8 mouse cellular contexts compared by ENCODE assay signal in genomic region chr7:75848115-75848775, GRCm38 (mm10). TPM values are rescaled to one million over a fixed set of nuclear protein-coding genes. Genes with fewer than 3 reads are reported as not detected.
DNase-seq lines count a peak whose midpoint lies in the region; ATAC-seq and TF ChIP-seq lines count a peak whose summit lies in the region.

Klhl25 (plus strand) TSS chr7:75848310.

- H3K9me3 ChIP-seq in embryonic facial prominence, embryonic 13.5 days: no peaks in the 10 kb centered on the region
- no peaks in the 10 kb centered on the region for H3K9me3 ChIP-seq in limb, embryonic 12.5 days
- no peaks in the 10 kb centered on the region for H3K9me3 ChIP-seq in midbrain, embryonic 15.5 days

- TF ChIP-seq CTCF in kidney, adult 2 months (conservative IDR thresholded peaks at IDR 0.05; ENCODE audit: insufficient read depth, insufficient read length, low read depth, low read length): no peak
- TF ChIP-seq CTCF in spleen, adult 2 months (IDR thresholded peaks at IDR 0.05; ENCODE audit: extremely low read depth, insufficient read depth, insufficient read length, insufficient replicate concordance): no peak

- peaks cover 7% of the 10 kb centered on the region for H3K36me3 ChIP-seq in embryonic facial prominence, embryonic 13.5 days
- no peaks in the 10 kb centered on the region for H3K36me3 ChIP-seq in kidney, adult 2 months (ENCODE audit: control insufficient read depth, insufficient read depth, low read length)
- H3K36me3 ChIP-seq in limb, embryonic 12.5 days: peaks cover 18% of the 10 kb centered on the region
- H3K36me3 ChIP-seq in midbrain, embryonic 15.5 days (replicated peaks): no peaks in the 10 kb centered on the region
- H3K36me3 ChIP-seq in spleen, adult 2 months (ENCODE audit: control insufficient read depth, insufficient read depth, low read length): no peaks in the 10 kb centered on the region

- peaks cover 34% of the 10 kb centered on the region for H3K4me1 ChIP-seq in embryonic facial prominence, embryonic 13.5 days
- H3K4me1 ChIP-seq in kidney, adult 2 months (ENCODE audit: control insufficient read depth, insufficient read depth, low read length): peaks cover 17% of the 10 kb centered on the region; the same call in 1 of the 2 replicates
- peaks cover 23% of the 10 kb centered on the region for H3K4me1 ChIP-seq in limb, embryonic 12.5 days (replicated peaks)
- H3K4me1 ChIP-seq in midbrain, embryonic 15.5 days: peaks cover 42% of the 10 kb centered on the region
- H3K4me1 ChIP-seq in spleen, adult 2 months (ENCODE audit: control insufficient read depth, insufficient read depth, insufficient read length): peaks cover 6% of the 10 kb centered on the region; the same call in 1 of the 2 replicates

- no peaks in the 10 kb centered on the region for H3K27me3 ChIP-seq in embryonic facial prominence, embryonic 13.5 days
- H3K27me3 ChIP-seq in kidney, adult 2 months (replicated peaks; ENCODE audit: control insufficient read depth, insufficient read depth, low read length): no peaks in the 10 kb centered on the region
- no peaks in the 10 kb centered on the region for H3K27me3 ChIP-seq in limb, embryonic 12.5 days
- H3K27me3 ChIP-seq in midbrain, embryonic 15.5 days (replicated peaks): no peaks in the 10 kb centered on the region
- no peaks in the 10 kb centered on the region for H3K27me3 ChIP-seq in spleen, adult 2 months (ENCODE audit: control insufficient read depth, insufficient read depth, low read length)

- H3K27ac ChIP-seq in embryonic facial prominence, embryonic 13.5 days: peak within 1 kb of the TSS; percentile 90
- peak within 1 kb of the TSS; percentile 44; the same call in 1 of the 2 replicates for H3K27ac ChIP-seq in kidney, adult 2 months (ENCODE audit: insufficient read depth, low read depth, low read length)
- H3K27ac ChIP-seq in limb, embryonic 12.5 days: peak within 1 kb of the TSS; percentile 91
- peak within 1 kb of the TSS; percentile 78 for H3K27ac ChIP-seq in midbrain, embryonic 15.5 days
- H3K27ac ChIP-seq in spleen, adult 2 months (ENCODE audit: insufficient read depth, low read length): peak within 1 kb of the TSS; percentile 69

- peak within 1 kb of the TSS; percentile 88 for H3K4me3 ChIP-seq in embryonic facial prominence, embryonic 13.5 days
- peak within 1 kb of the TSS; percentile 89 for H3K4me3 ChIP-seq in kidney, adult 2 months (ENCODE audit: insufficient read depth, low read depth, low read length)
- H3K4me3 ChIP-seq in limb, embryonic 12.5 days (replicated peaks): peak within 1 kb of the TSS; percentile 78
- H3K4me3 ChIP-seq in midbrain, embryonic 15.5 days: peak within 1 kb of the TSS; percentile 77
- peak within 1 kb of the TSS; percentile 83 for H3K4me3 ChIP-seq in spleen, adult 2 months (ENCODE audit: extremely low read depth, insufficient read depth, insufficient read length)

- peak within 1 kb of the TSS; percentile 83 for H3K4me2 ChIP-seq in embryonic facial prominence, embryonic 13.5 days
- peak within 1 kb of the TSS; percentile 92 for H3K4me2 ChIP-seq in limb, embryonic 12.5 days
- H3K4me2 ChIP-seq in midbrain, embryonic 15.5 days: peak within 1 kb of the TSS; percentile 77

- WGBS in embryonic facial prominence, embryonic 13.5 days: under 1% methylated on average over 60 of the region's 60 CpGs
- under 1% methylated on average over 60 of the region's 60 CpGs for WGBS in kidney, adult 2 months
- WGBS in limb, embryonic 12.5 days: under 1% methylated on average over 60 of the region's 60 CpGs
- WGBS in midbrain, embryonic 15.5 days: under 1% methylated on average over 60 of the region's 60 CpGs
- WGBS in spleen, adult 2 months: under 1% methylated on average over 60 of the region's 60 CpGs

- ATAC-seq in embryonic facial prominence, embryonic 13.5 days (ENCODE audit: insufficient number of reproducible peaks, insufficient read depth, low FRiP score, low TSS enrichment, low read depth): peak; percentile 93
- peak; percentile 94 for ATAC-seq in limb, embryonic 12.5 days (ENCODE audit: insufficient number of reproducible peaks, insufficient read depth, low FRiP score, low TSS enrichment, low read depth)
- ATAC-seq in midbrain, embryonic 15.5 days (replicated peaks): peak; percentile 96

- H3K9ac ChIP-seq in embryonic facial prominence, embryonic 13.5 days: peak within 1 kb of the TSS; percentile 92
- H3K9ac ChIP-seq in limb, embryonic 12.5 days (replicated peaks): peak within 1 kb of the TSS; percentile 90
- peak within 1 kb of the TSS; percentile 68 for H3K9ac ChIP-seq in midbrain, embryonic 15.5 days

- TF ChIP-seq POLR2A in kidney, adult 2 months (IDR thresholded peaks at IDR 0.05; ENCODE audit: low read depth, low read length): no peak
- TF ChIP-seq POLR2A in spleen, adult 2 months (IDR thresholded peaks at IDR 0.05; ENCODE audit: low read depth, low read length): no peak

- DNase-seq in 3134 (ENCODE audit: extremely low read depth, insufficient read length, low spot score): peak; percentile 98
- DNase-seq in adrenal gland, postnatal 36 days: peak; percentile 96 to 98
- DNase-seq in heart, adult 18-20 months: peak; percentile 99
- DNase-seq in kidney, adult 2 months: peak; percentile 99
- peak; percentile 92 to 94 for DNase-seq in spleen, adult 2 months (ENCODE audit: low read depth in 1 of 2, low spot score in 2 of 2)

RNA-seq across cellular contexts. Expression of gene Klhl25, which starts in this region (rescaled TPM):
- total RNA-seq in adrenal gland, postnatal 36 days (2021): 10 to 100 TPM; 11.5 to 15.1 TPM
- polyA plus RNA-seq in embryonic facial prominence, embryonic 13.5 days (2015; fragmentation: Nextera tagmentation; extraction: Ambion mirVana): 21.2 and 24.6 TPM in 2 replicates
- 1 to 10 TPM; 4.0 to 4.4 TPM for total RNA-seq in heart, adult 18-20 months (2021)
- polyA plus RNA-seq in kidney, adult 2 months (2012; rRNA removed): 11.7 and 11.8 TPM in 2 replicates
- polyA plus RNA-seq in limb, embryonic 12.5 days (2016; fragmentation: Nextera tagmentation; extraction: Ambion mirVana): 22.5 and 24.2 TPM in 2 replicates
- 24.5 and 28.8 TPM in 2 replicates for polyA plus RNA-seq in midbrain, embryonic 15.5 days (2015; fragmentation: Nextera tagmentation; extraction: Ambion mirVana)
- 17.6 and 22.2 TPM in 2 replicates for polyA plus RNA-seq in spleen, adult 2 months (2012; rRNA removed)

Comparison
In these comparisons a context has a peak if more than half of its experiments do, and no peak if none do; other contexts are left out.
1. Peak in every context shown above with its lines: DNase-seq, ATAC-seq, H3K4me3 ChIP-seq and H3K27ac ChIP-seq.